Mouse (Mus musculus): ENCODE data around the gene Fgd6. TPM values are rescaled to one million over a fixed set of nuclear protein-coding genes. Genes with fewer than 3 reads are reported as not detected.

Gene Fgd6
- polyA plus RNA-seq, 1 experiment from 2014 or later: 2.7 TPM

GRCm38 (mm10) chr10:94076966-94077825 is 41.4 kb downstream of the Fgd6 start:
- WGBS: 82% methylated on average over 14 of the region's 14 CpGs
- Histone ChIP-seq H3K9me3 (ENCODE audit: control insufficient read depth, low read length) (no peaks in the 10 kb centered on the region), H3K9ac (ENCODE audit: low read length) (no peak overlapping the region), H3K27ac (replicated peaks in 1 of 2; ENCODE audit: control insufficient read depth in 1 of 2, insufficient read depth in 1 of 2, low read depth in 2 of 2, low read length in 2 of 2) (no peak overlapping the region), H3K4me2 (ENCODE audit: low read length) (no peak overlapping the region), H3K4me1 (ENCODE audit: control insufficient read depth in 2 of 2, insufficient read depth in 2 of 2, low read length in 2 of 2) (peaks cover 13 to 20% of the 10 kb centered on the region in 2 experiments), H3K4me3 (ENCODE audit: control insufficient read depth in 1 of 2, insufficient read depth in 1 of 2, low read depth in 1 of 2, low read length in 2 of 2) (no peak overlapping the region), H3K27me3 (ENCODE audit: control insufficient read depth, insufficient read depth, low read length) (no peaks in the 10 kb centered on the region), H3K36me3 (ENCODE audit: control insufficient read depth, insufficient read depth, low read length) (0 out of 2 replicates have a peak, but pooled peaks cover 4% of the 10 kb centered on the region)
- ATAC-seq (ENCODE audit: insufficient number of reproducible peaks, insufficient read depth, low FRiP score, low read depth): no peak

DNA sequence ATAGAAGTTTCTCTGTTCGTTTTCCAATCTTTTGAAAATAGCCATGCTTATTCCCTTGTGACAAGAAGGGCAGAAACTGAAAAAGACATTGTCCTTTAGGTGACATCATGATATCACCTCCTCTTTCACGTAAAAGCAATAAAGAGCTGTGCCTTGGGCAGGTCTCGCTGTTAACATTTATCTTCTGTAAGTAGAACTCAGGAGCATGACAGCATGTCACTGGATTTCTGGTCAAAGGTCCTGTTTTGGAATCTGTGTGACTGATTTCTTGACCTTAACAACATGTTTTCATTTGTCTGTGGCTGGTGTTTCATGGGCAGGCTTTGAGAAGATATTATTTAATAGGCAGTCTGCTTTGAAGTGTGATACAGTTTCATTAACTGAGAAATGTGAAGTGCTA is 44.9 kb downstream of the Fgd6 start:
- 62% methylated on average over 3 of the region's 3 CpGs for WGBS
- Histone ChIP-seq H3K36me3 (ENCODE audit: control insufficient read depth, insufficient read depth, low read length) (no peaks in the 10 kb centered on the region), H3K4me3 (ENCODE audit: control insufficient read depth in 1 of 2, insufficient read depth in 1 of 2, low read depth in 1 of 2, low read length in 2 of 2) (no peak overlapping the region), H3K4me2 (ENCODE audit: low read length) (no peak overlapping the region), H3K4me1 (ENCODE audit: control insufficient read depth in 2 of 2, insufficient read depth in 2 of 2, low read length in 2 of 2) (peaks cover 2 to 10% of the 10 kb centered on the region in 2 experiments; a peak in 3 of 4 replicates), H3K9me3 (ENCODE audit: control insufficient read depth, low read length) (no peaks in the 10 kb centered on the region), H3K9ac (ENCODE audit: low read length) (no peak overlapping the region), H3K27me3 (ENCODE audit: control insufficient read depth, insufficient read depth, low read length) (no peaks in the 10 kb centered on the region), H3K27ac (replicated peaks in 1 of 2; ENCODE audit: control insufficient read depth in 1 of 2, insufficient read depth in 1 of 2, low read depth in 2 of 2, low read length in 2 of 2) (no peak overlapping the region)
- ATAC-seq (ENCODE audit: insufficient number of reproducible peaks, insufficient read depth, low FRiP score, low read depth): no peak

DNA sequence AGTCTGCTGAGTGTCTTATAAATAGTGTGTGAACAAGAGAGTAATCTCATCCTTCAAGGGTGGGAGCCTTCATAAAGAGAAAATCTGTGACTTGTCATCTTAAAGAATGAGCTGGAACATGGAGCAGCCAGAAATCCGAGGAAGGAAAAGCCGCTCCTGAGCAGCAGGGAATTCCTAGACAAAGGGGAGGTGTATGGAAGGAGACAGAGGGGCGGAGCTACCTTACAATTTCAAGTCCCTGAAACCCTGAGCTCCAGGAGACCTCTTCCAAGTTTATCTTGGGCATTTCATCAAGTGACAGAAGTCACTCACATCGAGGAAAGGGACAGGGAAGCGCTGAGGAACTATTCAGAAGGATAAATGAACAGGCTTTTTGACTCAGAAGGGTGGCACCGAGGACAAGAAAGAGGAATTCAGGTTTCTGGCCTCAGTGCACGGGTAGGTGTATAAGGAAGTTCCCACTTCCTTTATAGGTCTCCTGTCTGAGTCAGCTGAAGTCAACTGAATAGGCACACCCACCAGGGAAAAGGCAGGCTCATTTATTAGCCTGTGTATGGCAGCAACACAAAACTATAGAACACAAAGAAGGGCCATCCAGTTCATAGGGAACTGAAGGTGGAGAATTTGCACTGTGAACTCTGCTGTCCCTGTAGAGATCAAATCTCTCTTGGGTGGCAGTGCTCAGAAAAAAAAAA is 46.4 kb downstream of the Fgd6 start:
- H3K9ac ChIP-seq (ENCODE audit: low read length): no peak overlapping the region
- H3K27me3 ChIP-seq (ENCODE audit: control insufficient read depth, insufficient read depth, low read length): no peaks in the 10 kb centered on the region
- H3K4me2 ChIP-seq (ENCODE audit: low read length): no peak overlapping the region; the same call in 1 of the 2 replicates
- H3K4me1 ChIP-seq (ENCODE audit: control insufficient read depth in 2 of 2, insufficient read depth in 2 of 2, low read length in 2 of 2): peaks cover 2 to 10% of the 10 kb centered on the region in 2 experiments; a peak in 3 of 4 replicates
- H3K4me3 ChIP-seq (ENCODE audit: control insufficient read depth in 1 of 2, insufficient read depth in 1 of 2, low read depth in 1 of 2, low read length in 2 of 2): no peak overlapping the region
- no peak overlapping the region; a peak in 1 of 4 replicates for H3K27ac ChIP-seq (replicated peaks in 1 of 2; ENCODE audit: control insufficient read depth in 1 of 2, insufficient read depth in 1 of 2, low read depth in 2 of 2, low read length in 2 of 2)
- WGBS: 35% methylated on average over 7 of the region's 7 CpGs
- no peaks in the 10 kb centered on the region for H3K9me3 ChIP-seq (ENCODE audit: control insufficient read depth, low read length)
- no peaks in the 10 kb centered on the region for H3K36me3 ChIP-seq (ENCODE audit: control insufficient read depth, insufficient read depth, low read length)
- no peak for ATAC-seq (ENCODE audit: insufficient number of reproducible peaks, insufficient read depth, low FRiP score, low read depth)

DNA sequence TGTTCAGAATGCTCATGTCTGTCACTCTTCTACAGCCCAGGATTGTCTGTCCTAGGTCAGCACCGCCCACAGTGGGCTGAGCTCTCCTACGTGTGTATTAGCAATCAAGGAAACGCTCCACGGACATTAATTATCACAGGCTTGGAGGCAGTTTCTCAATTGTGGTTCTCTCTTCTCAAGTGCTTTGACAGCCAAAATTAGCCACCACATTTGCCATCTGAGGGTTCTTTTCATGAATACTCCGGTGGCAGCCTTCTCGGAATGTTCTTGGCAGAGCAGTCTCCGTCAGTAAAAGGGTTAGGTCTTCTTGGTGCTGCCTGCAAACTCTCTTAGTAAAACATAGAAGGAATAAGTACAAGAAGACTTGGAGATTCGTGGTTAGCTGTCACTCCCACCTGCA is 50.5 kb downstream of the Fgd6 start:
- no peaks in the 10 kb centered on the region for H3K36me3 ChIP-seq (ENCODE audit: control insufficient read depth, insufficient read depth, low read length)
- H3K9me3 ChIP-seq (ENCODE audit: control insufficient read depth, low read length): no peaks in the 10 kb centered on the region
- H3K4me3 ChIP-seq (ENCODE audit: control insufficient read depth in 1 of 2, insufficient read depth in 1 of 2, low read depth in 1 of 2, low read length in 2 of 2): no peak overlapping the region
- H3K4me2 ChIP-seq (ENCODE audit: low read length): no peak overlapping the region
- H3K27me3 ChIP-seq (ENCODE audit: control insufficient read depth, insufficient read depth, low read length): no peaks in the 10 kb centered on the region
- peaks cover 2 to 10% of the 10 kb centered on the region in 2 experiments; a peak in 3 of 4 replicates for H3K4me1 ChIP-seq (ENCODE audit: control insufficient read depth in 2 of 2, insufficient read depth in 2 of 2, low read length in 2 of 2)
- no peak overlapping the region for H3K9ac ChIP-seq (ENCODE audit: low read length)
- ATAC-seq (ENCODE audit: insufficient number of reproducible peaks, insufficient read depth, low FRiP score, low read depth): no peak
- H3K27ac ChIP-seq (replicated peaks in 1 of 2; ENCODE audit: control insufficient read depth in 1 of 2, insufficient read depth in 1 of 2, low read depth in 2 of 2, low read length in 2 of 2): no peak overlapping the region
- 86% methylated on average over 8 of the region's 8 CpGs for WGBS

DNA sequence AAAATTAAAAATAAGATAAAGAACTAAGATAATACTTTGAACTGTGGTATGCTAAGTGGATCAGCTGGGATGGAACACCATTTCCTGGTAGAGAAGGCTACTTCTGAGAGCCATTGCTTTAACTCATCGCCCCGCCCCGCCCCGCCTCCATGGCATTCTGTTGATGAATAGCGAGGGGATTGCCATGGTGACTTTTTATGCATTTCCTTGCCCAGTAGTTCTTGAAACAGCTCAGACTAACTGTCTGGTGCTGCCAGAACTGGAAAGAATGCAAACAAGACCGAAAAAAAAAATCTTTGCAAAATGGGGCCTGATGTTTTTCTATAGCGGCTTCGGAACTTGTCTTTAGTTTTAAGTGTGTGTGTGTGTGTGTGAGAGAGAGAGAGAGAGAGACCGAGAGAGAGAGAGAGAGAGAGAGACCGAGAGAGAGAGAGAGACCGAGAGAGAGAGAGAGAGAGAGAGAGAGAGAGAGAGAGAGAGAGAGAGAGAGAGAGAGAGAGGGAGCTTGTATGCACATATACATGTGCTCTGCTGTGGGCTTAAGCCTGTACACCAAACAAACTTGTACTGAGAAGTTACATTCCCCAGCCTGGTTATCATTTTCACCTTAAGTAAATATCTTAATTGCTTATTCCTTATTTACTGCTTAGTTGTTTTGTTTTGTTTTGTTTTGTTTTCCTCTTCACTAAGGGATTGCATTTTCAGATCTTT is 51.7 kb downstream of the Fgd6 start:
- Histone ChIP-seq H3K4me3 (ENCODE audit: control insufficient read depth in 1 of 2, insufficient read depth in 1 of 2, low read depth in 1 of 2, low read length in 2 of 2) (no peak overlapping the region), H3K27ac (replicated peaks in 1 of 2; ENCODE audit: control insufficient read depth in 1 of 2, insufficient read depth in 1 of 2, low read depth in 2 of 2, low read length in 2 of 2) (no peak overlapping the region), H3K9me3 (ENCODE audit: control insufficient read depth, low read length) (peaks cover 8% of the 10 kb centered on the region; the same call in 1 of the 2 replicates), H3K4me1 (ENCODE audit: control insufficient read depth in 2 of 2, insufficient read depth in 2 of 2, low read length in 2 of 2) (peaks cover 0 to under 1% of the 10 kb centered on the region in 2 experiments; a peak in 1 of 4 replicates), H3K9ac (ENCODE audit: low read length) (no peak overlapping the region), H3K36me3 (ENCODE audit: control insufficient read depth, insufficient read depth, low read length) (peaks cover 7% of the 10 kb centered on the region; the same call in 1 of the 2 replicates), H3K4me2 (ENCODE audit: low read length) (no peak overlapping the region), H3K27me3 (ENCODE audit: control insufficient read depth, insufficient read depth, low read length) (no peaks in the 10 kb centered on the region)
- no peak for ATAC-seq (ENCODE audit: insufficient number of reproducible peaks, insufficient read depth, low FRiP score, low read depth)
- 73% methylated on average over 10 of the region's 11 CpGs for WGBS

DNA sequence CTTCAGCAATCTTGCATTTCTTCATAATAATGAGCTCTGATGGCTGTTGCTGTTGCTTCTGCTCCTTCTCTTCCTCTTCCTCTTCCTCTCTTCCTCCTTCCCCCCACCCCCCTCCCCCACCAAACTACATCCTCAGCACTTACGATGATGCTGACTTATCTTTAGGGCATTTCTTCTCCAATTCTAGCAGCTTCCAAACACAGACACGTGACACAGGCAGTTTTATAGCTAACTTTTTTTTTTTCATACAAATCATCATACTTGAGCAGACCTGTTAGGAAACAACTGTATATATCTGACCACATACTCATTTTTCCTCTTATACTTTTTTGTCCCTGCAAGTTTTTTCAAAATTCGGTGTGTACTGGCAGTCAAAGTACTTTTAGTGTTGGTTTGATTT is 54.2 kb downstream of the Fgd6 start:
- Histone ChIP-seq H3K4me2 (ENCODE audit: low read length) (no peak overlapping the region), H3K27ac (replicated peaks in 1 of 2; ENCODE audit: control insufficient read depth in 1 of 2, insufficient read depth in 1 of 2, low read depth in 2 of 2, low read length in 2 of 2) (no peak overlapping the region), H3K27me3 (ENCODE audit: control insufficient read depth, insufficient read depth, low read length) (no peaks in the 10 kb centered on the region), H3K36me3 (ENCODE audit: control insufficient read depth, insufficient read depth, low read length) (peaks cover 8% of the 10 kb centered on the region; the same call in 1 of the 2 replicates), H3K4me1 (ENCODE audit: control insufficient read depth in 2 of 2, insufficient read depth in 2 of 2, low read length in 2 of 2) (no peaks in the 10 kb centered on the region), H3K9ac (ENCODE audit: low read length) (no peak overlapping the region), H3K4me3 (ENCODE audit: control insufficient read depth in 1 of 2, insufficient read depth in 1 of 2, low read depth in 1 of 2, low read length in 2 of 2) (no peak overlapping the region), H3K9me3 (ENCODE audit: control insufficient read depth, low read length) (peaks cover 8% of the 10 kb centered on the region; the same call in 1 of the 2 replicates)
- 78% methylated on average over 3 of the region's 3 CpGs for WGBS
- no peak for ATAC-seq (ENCODE audit: insufficient number of reproducible peaks, insufficient read depth, low FRiP score, low read depth)

DNA sequence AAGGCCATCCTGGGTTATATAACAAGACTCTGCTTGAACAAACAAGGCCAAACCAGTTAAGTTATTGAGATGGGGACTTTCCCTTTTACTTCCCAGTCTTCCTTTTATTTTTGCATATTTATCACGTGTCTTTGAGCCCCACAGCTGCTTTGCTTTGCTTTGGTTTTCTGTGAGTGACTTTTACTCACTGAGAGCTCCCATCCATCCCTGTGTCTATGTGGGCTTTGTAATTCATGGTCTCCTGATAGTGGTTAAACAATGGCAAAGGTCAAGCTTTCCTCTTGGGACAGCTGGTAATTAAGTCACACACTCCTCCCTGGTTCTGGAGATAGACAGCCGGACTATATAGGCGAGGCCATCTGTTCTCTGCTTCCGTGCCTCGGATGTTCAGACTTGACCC is 57.7 kb downstream of the Fgd6 start:
- H3K9ac ChIP-seq (ENCODE audit: low read length): no peak overlapping the region
- no peaks in the 10 kb centered on the region for H3K27me3 ChIP-seq (ENCODE audit: control insufficient read depth, insufficient read depth, low read length)
- peaks cover 8% of the 10 kb centered on the region; the same call in 1 of the 2 replicates for H3K36me3 ChIP-seq (ENCODE audit: control insufficient read depth, insufficient read depth, low read length)
- ATAC-seq (ENCODE audit: insufficient number of reproducible peaks, insufficient read depth, low FRiP score, low read depth): no peak
- no peak overlapping the region for H3K27ac ChIP-seq (replicated peaks in 1 of 2; ENCODE audit: control insufficient read depth in 1 of 2, insufficient read depth in 1 of 2, low read depth in 2 of 2, low read length in 2 of 2)
- H3K4me3 ChIP-seq (ENCODE audit: control insufficient read depth in 1 of 2, insufficient read depth in 1 of 2, low read depth in 1 of 2, low read length in 2 of 2): no peak overlapping the region
- peaks cover 8% of the 10 kb centered on the region; the same call in 1 of the 2 replicates for H3K9me3 ChIP-seq (ENCODE audit: control insufficient read depth, low read length)
- WGBS: 65% methylated on average over 5 of the region's 5 CpGs
- H3K4me2 ChIP-seq (ENCODE audit: low read length): no peak overlapping the region
- H3K4me1 ChIP-seq (ENCODE audit: control insufficient read depth in 2 of 2, insufficient read depth in 2 of 2, low read length in 2 of 2): peaks cover 0 to 2% of the 10 kb centered on the region in 2 experiments; a peak in 2 of 4 replicates

All from heart, embryonic 14.5 days (tissue).